Mouse (Mus musculus) lung, postnatal 0 days (tissue): ENCODE data around the gene F5. TPM values are rescaled to one million over a fixed set of nuclear protein-coding genes. Genes with fewer than 3 reads are reported as not detected.
A peak's percentile ranks its signal among the peaks of the same experiment; 100 is the strongest.
"Not testable (repeated sequence)": the region's sequence is repeated elsewhere in the genome, so short reads cannot be mapped to it uniquely, and the experiment has no call there.

Experiments used
- ATAC-seq: fragments of 200-750 bp; cut with Nextera tagmentation; 2 replicates; pipeline ENCODE4 v1.8.0; 2017; ENCODE audit warnings: moderate library complexity
- DNase-seq: peaks from one replicate; pipeline ENCODE4 v3.0.0-alpha.2; 2016; ENCODE audit warnings: low spot score
- H3K27ac ChIP-seq: fragments of 300-500 bp; sonication (generic); 2 replicates; pipeline ENCODE4 v1.5.1; 2014; ENCODE audit warnings: antibody characterized with exemption, mild to moderate bottlenecking, low read length, mixed read lengths
- H3K27me3 ChIP-seq: fragments of 300-500 bp; sonication (generic); replicated peaks from 2 replicates; pipeline ENCODE4 v1.6.1; 2014; ENCODE audit warnings: low read length, mixed read lengths; ENCODE audit not compliant: insufficient read depth
- H3K36me3 ChIP-seq: fragments of 300-500 bp; sonication (generic); 2 replicates; pipeline ENCODE4 v1.6.1; 2014; ENCODE audit warnings: low read length, mixed read lengths; ENCODE audit not compliant: insufficient read depth
- H3K4me1 ChIP-seq: fragments of 300-500 bp; sonication (generic); 2 replicates; pipeline ENCODE4 v1.6.1; 2014; ENCODE audit warnings: antibody characterized with exemption, low read depth, low read length, mixed read lengths; ENCODE audit not compliant: insufficient read depth
- H3K4me2 ChIP-seq: fragments of 300-500 bp; sonication (generic); replicated peaks from 2 replicates; pipeline ENCODE4 v1.6.1; 2014; ENCODE audit warnings: low read depth, mild to moderate bottlenecking, low read length, moderate library complexity, mixed read lengths
- H3K4me3 ChIP-seq: fragments of 300-500 bp; sonication (generic); 2 replicates; pipeline ENCODE4 v1.5.1; 2014; ENCODE audit warnings: low read depth, low read length
- H3K9ac ChIP-seq: fragments of 300-500 bp; sonication (generic); replicated peaks from 2 replicates; pipeline ENCODE4 v1.6.1; 2014; ENCODE audit warnings: low read depth, mild to moderate bottlenecking
- H3K9me3 ChIP-seq: fragments of 300-500 bp; sonication (generic); 2 replicates; pipeline ENCODE4 v1.6.1; 2016; ENCODE audit warnings: low read length, mixed read lengths
- CTCF ChIP-seq: IDR thresholded peaks from 2 replicates; pipeline ENCODE4 v1.5.1; 2016; ENCODE audit warnings: antibody characterized with exemption, mild to moderate bottlenecking
- EP300 ChIP-seq: IDR thresholded peaks from 2 replicates; pipeline ENCODE4 v1.6.1; 2016; ENCODE audit warnings: antibody characterized with exemption, mild to moderate bottlenecking, control low read depth
- WGBS: fragments of 180-500 bp; shearing (Covaris S2); extraction: QIAGEN DNeasy Blood & Tissue Kit; methylation state at CpG from one replicate; pipeline ENCODE4 v1.1.7; 2014; 5-methylcytosine and 5-hydroxymethylcytosine counted together
- polyA plus RNA-seq: library from polyadenylated mRNA; unstranded; fragments of >200 nt; fragmentation: Nextera tagmentation; extraction: Ambion mirVana; gene quantifications from 2 replicates; pipeline ENCODE4 v1.2.1, GENCODE M21; 2015

Gene F5
- polyA plus RNA-seq, 1 experiment from 2014 or later: 0.33 TPM

GRCm38 (mm10) chr1:164215540-164215939 lies 63.9 kb downstream of the F5 start:
- Histone ChIP-seq H3K4me1 (peaks cover 4% of the 10 kb centered on the region; the same call in 1 of the 2 replicates), H3K4me3 (no peak overlapping the region), H3K9ac (no peak overlapping the region), H3K9me3 (no peaks in the 10 kb centered on the region), H3K4me2 (no peak overlapping the region), H3K27ac (no peak overlapping the region), H3K36me3 (no peaks in the 10 kb centered on the region), H3K27me3 (no peaks in the 10 kb centered on the region)
- WGBS: 36% methylated on average over 6 of the region's 6 CpGs
- DNase-seq (peak; percentile 79), ATAC-seq (peak; percentile 43; the same call in 1 of the 2 replicates)
- TF ChIP-seq CTCF (no peak), EP300 (0 out of 2 replicates have a peak, but pooled peaks have one; percentile 36)

GRCm38 (mm10) chr1:164217791-164218685 lies 66.4 kb downstream of the F5 start:
- H3K4me1 ChIP-seq: peaks cover 4% of the 10 kb centered on the region; the same call in 1 of the 2 replicates
- H3K9me3 ChIP-seq: no peaks in the 10 kb centered on the region
- no peak overlapping the region for H3K4me3 ChIP-seq
- ATAC-seq (no peak; the same call in 1 of the 2 replicates), DNase-seq (peak; percentile 31)
- peak overlapping the region; percentile 2; the same call in 1 of the 2 replicates for H3K4me2 ChIP-seq
- H3K9ac ChIP-seq: no peak overlapping the region
- no peaks in the 10 kb centered on the region for H3K27me3 ChIP-seq
- H3K27ac ChIP-seq: no peak overlapping the region
- WGBS: 21% methylated on average over 15 of the region's 15 CpGs
- H3K36me3 ChIP-seq: no peaks in the 10 kb centered on the region
- TF ChIP-seq CTCF: no peak
- no peak for TF ChIP-seq EP300

GRCm38 (mm10) chr1:164220261-164220660 lies 68.6 kb downstream of the F5 start:
- Histone ChIP-seq H3K4me1 (peaks cover 4% of the 10 kb centered on the region; the same call in 1 of the 2 replicates), H3K27me3 (no peaks in the 10 kb centered on the region), H3K36me3 (no peaks in the 10 kb centered on the region), H3K4me3 (no peak overlapping the region), H3K27ac (no peak overlapping the region), H3K9me3 (no peaks in the 10 kb centered on the region), H3K9ac (no peak overlapping the region), H3K4me2 (no peak overlapping the region)
- no peak for TF ChIP-seq CTCF
- no peak for TF ChIP-seq EP300
- DNase-seq: no peak
- WGBS: 84% methylated on average over 4 of the region's 4 CpGs
- no peak for ATAC-seq

- no peaks in the 10 kb centered on the region for H3K27me3 ChIP-seq
- no peak for DNase-seq
- H3K27ac ChIP-seq: no peak overlapping the region
- no peak overlapping the region for H3K4me3 ChIP-seq
- no peak overlapping the region for H3K4me2 ChIP-seq
- no peak for ATAC-seq
- peaks cover under 1% of the 10 kb centered on the region; the same call in 1 of the 2 replicates for H3K4me1 ChIP-seq
- no peaks in the 10 kb centered on the region for H3K36me3 ChIP-seq
- H3K9me3 ChIP-seq: no peaks in the 10 kb centered on the region
- H3K9ac ChIP-seq: no peak overlapping the region
- no peak for TF ChIP-seq CTCF
Observed at GRCm38 (mm10) chr1:164223089-164223488, 71.5 kb downstream of the F5 start.

GRCm38 (mm10) chr1:164231937-164232570 lies 80.4 kb downstream of the F5 start:
- H3K4me3 ChIP-seq, H3K36me3 ChIP-seq, H3K9me3 ChIP-seq, H3K27me3 ChIP-seq, H3K27ac ChIP-seq, H3K9ac ChIP-seq, DNase-seq, ATAC-seq, H3K4me2 ChIP-seq, H3K4me1 ChIP-seq: not testable (repeated sequence)
- 73% methylated on average over 2 of the region's 4 CpGs for WGBS

- DNase-seq (no peak), ATAC-seq (no peak)
- Histone ChIP-seq H3K4me3 (no peak overlapping the region), H3K4me1 (no peaks in the 10 kb centered on the region), H3K27me3 (no peaks in the 10 kb centered on the region), H3K27ac (no peak overlapping the region), H3K36me3 (no peaks in the 10 kb centered on the region), H3K9me3 (no peaks in the 10 kb centered on the region), H3K9ac (no peak overlapping the region), H3K4me2 (no peak overlapping the region)
- 60% methylated on average over 1 of the region's 1 CpGs for WGBS
- TF ChIP-seq EP300 (no peak), CTCF (no peak)
Observed at GRCm38 (mm10) chr1:164233447-164233846, 81.8 kb downstream of the F5 start.
